Mouse (Mus musculus) thymus, adult 18-20 months (tissue): ENCODE measurements around the gene Neurl1b.

Experiments used
- DNase-seq, 2 experiments: peaks; one replicate each; pipeline ENCODE4 v3.0.0; 2022; ENCODE audit warnings: mixed read lengths in 2 of 2

Gene Neurl1b

GRCm38 (mm10) chr17:26414523-26415354, at the start of gene Neurl1b:
Gene Neurl1b, plus strand, starts transcription at chr17:26414829.
- peak; percentile 45 to 52 for DNase-seq

GRCm38 (mm10) chr17:26366792-26367191, 47.8 kb upstream of the Neurl1b start:
- no peak for DNase-seq

- no peak for DNase-seq
Measured at GRCm38 (mm10) chr17:26368336-26368992, 46.2 kb upstream of the Neurl1b start.

GRCm38 (mm10) chr17:26370521-26371245, 43.9 kb upstream of the Neurl1b start:
- DNase-seq: peak; percentile 32 to 47

- no peak for DNase-seq
Measured at GRCm38 (mm10) chr17:26371246-26371535, 43.4 kb upstream of the Neurl1b start.

- no peak for DNase-seq
Measured at GRCm38 (mm10) chr17:26373211-26373610, 41.4 kb upstream of the Neurl1b start.

GRCm38 (mm10) chr17:26376416-26376815, 38.2 kb upstream of the Neurl1b start:
- DNase-seq: no peak

- no peak for DNase-seq
Measured at GRCm38 (mm10) chr17:26376994-26377744, 37.5 kb upstream of the Neurl1b start.

- no peak for DNase-seq
Measured at GRCm38 (mm10) chr17:26380280-26380985, 34.2 kb upstream of the Neurl1b start.

GRCm38 (mm10) chr17:26380986-26381446, 33.6 kb upstream of the Neurl1b start:
- no peak for DNase-seq

- no peak for DNase-seq
Measured at GRCm38 (mm10) chr17:26381613-26382012, 33.0 kb upstream of the Neurl1b start.

GRCm38 (mm10) chr17:26382176-26382575, 32.5 kb upstream of the Neurl1b start:
- DNase-seq: no peak

GRCm38 (mm10) chr17:26382687-26383086, 31.9 kb upstream of the Neurl1b start:
- no peak for DNase-seq

- DNase-seq: no peak
Measured at GRCm38 (mm10) chr17:26384111-26384510, 30.5 kb upstream of the Neurl1b start.

- DNase-seq: no peak
Measured at GRCm38 (mm10) chr17:26385252-26386130, 29.1 kb upstream of the Neurl1b start.

- no peak for DNase-seq
Measured at GRCm38 (mm10) chr17:26386131-26386481, 28.5 kb upstream of the Neurl1b start.

- DNase-seq: no peak
Measured at GRCm38 (mm10) chr17:26388106-26388505, 26.5 kb upstream of the Neurl1b start.

GRCm38 (mm10) chr17:26389241-26389640, 25.4 kb upstream of the Neurl1b start:
- no peak for DNase-seq

- peak; percentile 39 to 55 for DNase-seq
Measured at GRCm38 (mm10) chr17:26390666-26391065, 24.0 kb upstream of the Neurl1b start.

- DNase-seq: no peak
Measured at GRCm38 (mm10) chr17:26392355-26392754, 22.3 kb upstream of the Neurl1b start.

- no peak for DNase-seq
Measured at GRCm38 (mm10) chr17:26396765-26397164, 17.9 kb upstream of the Neurl1b start.
